Mouse (Mus musculus): ENCODE data around the gene Heatr4. TPM values are rescaled to one million over a fixed set of nuclear protein-coding genes. Genes with fewer than 3 reads are reported as not detected.
"Not testable (repeated sequence)": the region's sequence is repeated elsewhere in the genome, so short reads cannot be mapped to it uniquely, and the experiment has no call there.

Heatr4 gene
- total and polyA plus RNA-seq, 2 experiments from 2014 or later, result 0.05 TPM; not detected in 1

DNA sequence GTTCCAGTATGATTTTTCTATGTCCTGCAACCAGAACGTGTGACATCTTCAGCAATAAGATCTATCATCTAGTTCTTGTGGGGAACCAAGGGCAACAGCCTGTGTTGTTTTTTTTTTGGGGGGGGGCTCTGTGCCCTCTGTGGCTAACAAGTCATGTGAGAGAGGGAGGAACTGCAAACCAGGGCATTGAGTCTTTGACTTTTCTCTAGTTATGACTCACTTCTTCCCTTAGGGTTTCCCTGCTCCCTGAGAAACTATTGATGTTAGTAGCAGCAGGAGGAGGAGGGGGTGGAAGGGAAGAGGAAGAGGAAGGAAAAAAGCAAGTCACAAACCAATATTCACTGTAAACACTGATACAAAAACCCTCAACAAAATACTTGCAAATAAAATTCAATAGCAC is 19.2 kb upstream of the Heatr4 start:
- no peaks in the 10 kb centered on the region for H3K9me3 ChIP-seq (ENCODE audit: low read length)
- DNase-seq (ENCODE audit: low spot score) (no peak), ATAC-seq (ENCODE audit: low FRiP score) (no peak)
- no peak overlapping the region for H3K9ac ChIP-seq (replicated peaks; ENCODE audit: low read length, poor library complexity, severe bottlenecking)
- TF ChIP-seq CTCF (IDR thresholded peaks at IDR 0.05), result no peak
- WGBS, result 87% methylated on average over 1 of the region's 1 CpGs
- H3K4me1 ChIP-seq (ENCODE audit: insufficient read depth, low read length), result no peaks in the 10 kb centered on the region
- H3K4me2 ChIP-seq (ENCODE audit: low read depth, low read length, poor library complexity, severe bottlenecking), result no peak overlapping the region
- H3K4me3 ChIP-seq (ENCODE audit: low read depth, low read length), result no peak overlapping the region
- H3K36me3 ChIP-seq (ENCODE audit: insufficient read depth, low read length), result no peaks in the 10 kb centered on the region
- no peak overlapping the region for H3K27ac ChIP-seq (ENCODE audit: low read depth, low read length)
- no peaks in the 10 kb centered on the region for H3K27me3 ChIP-seq (ENCODE audit: insufficient read depth, low read length)

DNA sequence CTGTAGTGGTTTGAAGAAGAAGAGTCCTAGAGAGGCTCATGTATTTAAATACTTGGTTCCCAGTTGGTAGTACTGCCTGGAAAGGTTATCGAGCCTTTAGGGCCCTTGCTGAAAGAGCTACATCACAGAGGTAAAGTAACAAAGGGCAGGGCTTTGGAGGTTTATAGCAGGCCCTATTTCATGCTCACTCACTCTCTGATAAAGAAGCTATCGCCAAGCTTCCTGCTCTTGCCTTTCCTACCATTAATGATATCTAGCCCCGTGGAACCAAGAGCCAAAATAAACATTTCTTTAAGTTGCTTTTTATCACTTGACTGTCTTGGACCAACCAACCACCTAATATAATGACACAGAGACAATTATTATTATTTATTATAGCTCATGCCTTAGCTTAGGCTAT is 15.8 kb upstream of the Heatr4 start:
- DNase-seq (ENCODE audit: low spot score) (no peak), ATAC-seq (ENCODE audit: low FRiP score) (no peak)
- no peak overlapping the region for H3K4me3 ChIP-seq (ENCODE audit: low read depth, low read length)
- 87% methylated on average over 3 of the region's 3 CpGs for WGBS
- H3K9me3 ChIP-seq (ENCODE audit: low read length), result no peaks in the 10 kb centered on the region
- no peak overlapping the region for H3K9ac ChIP-seq (replicated peaks; ENCODE audit: low read length, poor library complexity, severe bottlenecking)
- H3K4me2 ChIP-seq (ENCODE audit: low read depth, low read length, poor library complexity, severe bottlenecking), result no peak overlapping the region
- H3K36me3 ChIP-seq (ENCODE audit: insufficient read depth, low read length), result no peaks in the 10 kb centered on the region
- no peaks in the 10 kb centered on the region for H3K4me1 ChIP-seq (ENCODE audit: insufficient read depth, low read length)
- H3K27me3 ChIP-seq (ENCODE audit: insufficient read depth, low read length), result no peaks in the 10 kb centered on the region
- TF ChIP-seq CTCF (IDR thresholded peaks at IDR 0.05), result no peak
- H3K27ac ChIP-seq (ENCODE audit: low read depth, low read length), result no peak overlapping the region

DNA sequence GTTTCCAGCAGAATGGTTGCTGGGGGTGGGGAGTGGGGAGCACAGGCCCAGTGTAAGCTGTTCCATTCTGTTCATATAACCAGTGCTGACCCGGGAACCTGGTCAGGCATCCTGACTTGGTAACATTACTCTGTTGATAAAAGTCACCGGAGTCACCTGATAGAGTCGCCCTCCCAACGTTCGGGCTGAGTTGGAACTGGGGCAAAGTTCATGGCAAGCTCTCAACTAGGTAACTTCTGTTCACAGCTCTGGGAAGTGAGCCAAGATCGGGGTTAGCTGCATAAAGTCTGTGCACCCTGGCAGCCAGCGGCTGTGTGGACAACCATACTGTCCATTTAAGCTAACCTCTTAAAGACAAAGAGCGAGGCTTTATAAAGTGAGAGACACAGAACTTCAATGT is 14.6 kb upstream of the Heatr4 start:
- H3K4me2 ChIP-seq (ENCODE audit: low read depth, low read length, poor library complexity, severe bottlenecking); H3K27me3 ChIP-seq (ENCODE audit: insufficient read depth, low read length); H3K4me1 ChIP-seq (ENCODE audit: insufficient read depth, low read length); H3K9me3 ChIP-seq (ENCODE audit: low read length); H3K36me3 ChIP-seq (ENCODE audit: insufficient read depth, low read length); H3K4me3 ChIP-seq (ENCODE audit: low read depth, low read length); H3K27ac ChIP-seq (ENCODE audit: low read depth, low read length); H3K9ac ChIP-seq (replicated peaks; ENCODE audit: low read length, poor library complexity, severe bottlenecking); ATAC-seq (ENCODE audit: low FRiP score): not testable (repeated sequence)
- 66% methylated on average over 8 of the region's 8 CpGs for WGBS
- peak; percentile 61 for DNase-seq (ENCODE audit: low spot score)

DNA sequence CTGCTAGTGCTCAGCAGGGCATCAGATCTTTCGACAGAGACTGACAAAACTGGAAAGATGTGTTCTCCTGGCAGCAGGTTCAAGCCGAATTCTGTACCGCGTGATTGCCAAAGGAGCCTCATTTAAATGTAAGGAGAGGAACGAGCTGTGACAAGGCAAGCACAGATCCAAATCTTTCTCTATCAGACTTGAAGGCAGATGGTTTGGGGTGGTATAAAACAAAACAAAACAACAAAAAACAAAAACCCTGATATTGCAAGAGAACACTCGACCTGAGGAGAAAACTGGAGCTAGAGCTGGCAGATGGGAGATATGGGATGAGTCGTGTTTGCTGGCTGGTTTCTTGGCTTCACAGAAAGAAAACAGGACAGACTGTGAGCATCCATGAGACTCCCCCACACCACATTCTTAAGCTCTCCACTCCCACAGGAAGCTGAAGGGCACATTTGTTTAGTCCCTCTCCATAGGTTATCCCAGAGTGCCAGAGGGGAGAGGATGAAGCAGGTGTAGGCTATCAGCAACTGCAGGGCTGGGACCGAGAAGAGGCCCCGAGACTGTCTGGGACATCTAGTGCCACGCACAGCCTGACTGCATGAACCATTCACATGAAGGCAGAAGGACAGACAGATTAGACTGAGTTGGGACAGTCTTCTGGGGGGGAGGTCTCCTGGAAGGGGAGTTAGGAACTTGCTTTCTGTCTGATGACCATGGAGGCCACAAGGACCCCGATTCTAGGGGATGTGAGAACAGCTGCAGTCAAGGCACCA is 13.9 kb upstream of the Heatr4 start:
- 52% methylated on average over 11 of the region's 11 CpGs for WGBS
- ATAC-seq (ENCODE audit: low FRiP score), result no peak

DNA sequence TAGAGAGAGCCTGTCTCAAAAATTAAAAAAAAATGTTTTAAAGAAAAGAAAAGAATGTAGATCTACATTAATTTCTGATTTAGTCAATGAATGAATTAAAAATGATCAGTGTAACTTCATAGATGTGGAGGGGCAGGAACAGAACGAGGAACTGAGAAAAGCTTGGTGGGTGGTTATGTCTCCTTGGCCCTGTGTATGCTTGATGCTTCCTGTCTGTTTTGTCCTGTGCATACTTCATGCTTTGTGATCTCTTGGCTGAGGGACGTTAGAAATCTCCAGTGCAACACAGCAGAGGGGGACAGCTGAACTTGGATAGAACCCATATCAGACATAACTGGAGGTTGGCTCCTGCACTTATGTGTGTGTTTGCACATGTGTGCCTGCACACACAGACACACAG is 12.6 kb upstream of the Heatr4 start:
- no peaks in the 10 kb centered on the region for H3K36me3 ChIP-seq (ENCODE audit: insufficient read depth, low read length)
- DNase-seq (ENCODE audit: low spot score), result no peak
- no peaks in the 10 kb centered on the region for H3K27me3 ChIP-seq (ENCODE audit: insufficient read depth, low read length)
- no peak overlapping the region for H3K4me2 ChIP-seq (ENCODE audit: low read depth, low read length, poor library complexity, severe bottlenecking)
- H3K9ac ChIP-seq (replicated peaks; ENCODE audit: low read length, poor library complexity, severe bottlenecking), result no peak overlapping the region
- no peaks in the 10 kb centered on the region for H3K4me1 ChIP-seq (ENCODE audit: insufficient read depth, low read length)
- no peak overlapping the region for H3K27ac ChIP-seq (ENCODE audit: low read depth, low read length)
- no peaks in the 10 kb centered on the region for H3K9me3 ChIP-seq (ENCODE audit: low read length)
- TF ChIP-seq CTCF (IDR thresholded peaks at IDR 0.05), result no peak
- H3K4me3 ChIP-seq (ENCODE audit: low read depth, low read length), result no peak overlapping the region
- 77% methylated on average over 2 of the region's 2 CpGs for WGBS
- ATAC-seq (ENCODE audit: low FRiP score), result no peak

More for the DNA sequence above, 13.9 kb upstream of the Heatr4 start:
- Histone ChIP-seq H3K27me3 (ENCODE audit: insufficient read depth, low read length) (no peaks in the 10 kb centered on the region), H3K27ac (ENCODE audit: low read depth, low read length) (no peak overlapping the region), H3K9me3 (ENCODE audit: low read length) (no peaks in the 10 kb centered on the region), H3K4me2 (ENCODE audit: low read depth, low read length, poor library complexity, severe bottlenecking) (no peak overlapping the region), H3K9ac (replicated peaks; ENCODE audit: low read length, poor library complexity, severe bottlenecking) (no peak overlapping the region), H3K36me3 (ENCODE audit: insufficient read depth, low read length) (no peaks in the 10 kb centered on the region), H3K4me3 (ENCODE audit: low read depth, low read length) (no peak overlapping the region), H3K4me1 (ENCODE audit: insufficient read depth, low read length) (no peaks in the 10 kb centered on the region)
- no peak for TF ChIP-seq CTCF (IDR thresholded peaks at IDR 0.05)
- no peak for DNase-seq (ENCODE audit: low spot score)

DNA sequence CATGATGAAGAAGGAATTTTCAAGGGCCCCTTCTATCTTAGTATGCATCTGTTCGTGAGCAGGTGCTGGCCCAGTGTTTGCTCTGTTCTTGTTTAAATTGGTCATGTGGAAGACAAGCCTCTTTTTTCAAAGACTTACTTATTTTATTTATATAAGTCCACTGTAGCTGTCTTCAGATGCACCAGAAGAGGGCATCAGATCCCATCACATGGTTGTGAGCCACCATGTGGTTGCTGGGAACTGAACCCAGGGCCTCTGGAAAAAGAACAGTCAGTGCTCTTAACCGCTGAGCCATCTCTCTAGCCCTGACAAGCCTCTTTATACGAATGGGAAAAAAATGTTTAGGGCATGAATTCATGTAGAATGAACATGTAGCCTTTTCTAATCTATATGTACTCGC is 4.7 kb upstream of the Heatr4 start:
- Histone ChIP-seq H3K4me1 (ENCODE audit: insufficient read depth, low read length) (no peaks in the 10 kb centered on the region), H3K4me3 (ENCODE audit: low read depth, low read length) (no peak overlapping the region), H3K27ac (ENCODE audit: low read depth, low read length) (no peak overlapping the region), H3K9me3 (ENCODE audit: low read length) (no peaks in the 10 kb centered on the region), H3K27me3 (ENCODE audit: insufficient read depth, low read length) (no peaks in the 10 kb centered on the region), H3K36me3 (ENCODE audit: insufficient read depth, low read length) (no peaks in the 10 kb centered on the region), H3K4me2 (ENCODE audit: low read depth, low read length, poor library complexity, severe bottlenecking) (no peak overlapping the region), H3K9ac (replicated peaks; ENCODE audit: low read length, poor library complexity, severe bottlenecking) (no peak overlapping the region)
- 97% methylated on average over 4 of the region's 4 CpGs for WGBS
- peak; percentile 38 for TF ChIP-seq CTCF (IDR thresholded peaks at IDR 0.05)
- DNase-seq (ENCODE audit: low spot score) (no peak), ATAC-seq (ENCODE audit: low FRiP score) (no peak)
